Mouse (Mus musculus) heart, postnatal 0 days (tissue): ENCODE data around the gene Unc119b. TPM values are rescaled to one million over a fixed set of nuclear protein-coding genes. Genes with fewer than 3 reads are reported as not detected.
A peak's percentile ranks its signal among the peaks of the same experiment; 100 is the strongest.

Experiments used
- ATAC-seq: fragments of 200-750 bp; cut with Nextera tagmentation; 2 replicates; pipeline ENCODE4 v1.8.0; 2017; ENCODE audit warnings: low read depth, moderate number of reproducible peaks, moderate library complexity; ENCODE audit not compliant: insufficient read depth
- DNase-seq: peaks from one replicate; pipeline ENCODE4 v3.0.0-alpha.2; 2016; ENCODE audit warnings: low spot score
- H3K27ac ChIP-seq: fragments of 300-500 bp; sonication (generic); 2 replicates; pipeline ENCODE4 v1.5.1; 2014; ENCODE audit warnings: low read depth, mild to moderate bottlenecking
- H3K27me3 ChIP-seq: fragments of 300-500 bp; sonication (generic); 2 replicates; pipeline ENCODE4 v1.6.1; 2014; ENCODE audit warnings: low read length, mixed read lengths; ENCODE audit not compliant: control insufficient read depth, insufficient read depth
- H3K36me3 ChIP-seq: fragments of 300-500 bp; sonication (generic); replicated peaks from 2 replicates; pipeline ENCODE4 v1.6.1; 2014; ENCODE audit warnings: low read length, mixed read lengths; ENCODE audit not compliant: control insufficient read depth, insufficient read depth
- H3K4me1 ChIP-seq: fragments of 300-500 bp; sonication (generic); 2 replicates; pipeline ENCODE4 v1.6.1; 2014; ENCODE audit warnings: antibody characterized with exemption; ENCODE audit not compliant: control insufficient read depth, insufficient read depth
- H3K4me2 ChIP-seq: fragments of 300-500 bp; sonication (generic); 2 replicates; pipeline ENCODE4 v1.6.1; 2014; ENCODE audit warnings: low read depth, mild to moderate bottlenecking, low read length, moderate library complexity
- H3K4me3 ChIP-seq: fragments of 300-500 bp; sonication (generic); 2 replicates; pipeline ENCODE4 v1.5.1; 2014; ENCODE audit warnings: low read depth, low read length
- H3K9ac ChIP-seq: fragments of 300-500 bp; sonication (generic); replicated peaks from 2 replicates; pipeline ENCODE4 v1.6.1; 2014; ENCODE audit warnings: low read depth, low read length, mixed read lengths
- H3K9me3 ChIP-seq: fragments of 300-500 bp; sonication (generic); replicated peaks from 2 replicates; pipeline ENCODE4 v1.6.1; 2016; ENCODE audit warnings: low read length; ENCODE audit not compliant: control insufficient read depth
- CTCF ChIP-seq: IDR thresholded peaks from 2 replicates; pipeline ENCODE4 v1.5.1; 2016; ENCODE audit warnings: antibody characterized with exemption, control low read depth, low read depth
- EP300 ChIP-seq: IDR thresholded peaks from 2 replicates; pipeline ENCODE4 v1.6.1; 2016; ENCODE audit warnings: antibody characterized with exemption, low read depth
- WGBS: fragments of 180-500 bp; shearing (Covaris S2); extraction: QIAGEN DNeasy Blood & Tissue Kit; methylation state at CpG from one replicate; pipeline ENCODE4 v1.1.7; 2014; 5-methylcytosine and 5-hydroxymethylcytosine counted together
- polyA plus RNA-seq: library from polyadenylated mRNA; unstranded; fragments of >200 nt; fragmentation: Nextera tagmentation; extraction: Ambion mirVana; gene quantifications from 2 replicates; pipeline ENCODE4 v1.2.1, GENCODE M21; 2015
- total RNA-seq: library from RNA; depleted of rRNA; stranded (reverse); fragments of >200 nt; gene quantifications from 2 replicates; pipeline ENCODE4 v1.2.3, GENCODE M21; 2014; ENCODE audit warnings: low replicate concordance

Gene Unc119b
- total and polyA plus RNA-seq, 2 experiments from 2014 or later, result 11.7 to 25.9 TPM

DNA sequence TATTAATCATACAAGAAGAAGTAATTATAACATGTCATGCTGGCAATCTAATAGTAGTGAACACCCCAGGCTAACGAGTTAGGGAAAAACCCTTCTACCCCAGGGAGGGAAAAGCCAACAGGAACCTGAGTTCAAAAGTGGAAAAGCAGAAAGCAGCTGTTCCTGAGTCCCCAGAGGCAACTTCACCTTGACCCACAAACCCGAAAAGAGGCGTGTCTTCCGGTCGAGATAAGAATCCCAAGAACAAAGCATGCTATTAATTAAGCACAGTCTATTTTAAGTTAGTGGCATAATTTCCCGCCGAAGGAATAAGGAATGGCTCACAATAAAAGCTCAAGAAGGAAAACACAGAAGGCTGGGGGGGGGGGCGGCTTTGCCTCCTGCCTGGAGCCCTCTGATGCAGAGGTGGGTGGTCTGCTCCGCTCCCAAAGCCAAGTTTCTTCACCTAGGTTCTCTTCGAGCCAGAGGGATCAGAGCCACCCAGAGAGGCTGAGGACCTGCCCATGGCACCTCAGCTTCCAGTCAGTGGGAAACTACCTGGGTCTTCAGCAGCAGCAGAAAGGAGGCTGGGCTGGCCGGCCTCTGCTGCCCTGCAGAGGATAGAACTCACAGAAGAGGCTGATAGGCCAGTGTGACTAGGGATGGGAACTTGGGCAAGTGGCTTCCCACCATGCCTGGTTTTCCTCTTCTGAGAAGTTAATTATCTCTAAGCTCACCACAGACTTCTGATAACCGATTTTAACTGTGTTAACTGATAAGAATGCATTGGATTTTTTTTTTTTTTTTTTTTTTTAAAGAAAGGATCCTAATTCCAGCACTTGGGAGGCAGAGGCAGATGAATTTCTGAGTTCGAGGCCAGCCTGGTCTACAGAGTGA lies 26.5 kb upstream of the Unc119b start:
- TF ChIP-seq EP300 (peak; percentile 92), CTCF (no peak)
- Histone ChIP-seq H3K4me2 (peak overlapping the region; percentile 9; the same call in 1 of the 2 replicates), H3K36me3 (no peaks in the 10 kb centered on the region), H3K4me3 (no peak overlapping the region), H3K27ac (peak overlapping the region; percentile 82), H3K4me1 (peaks cover 18% of the 10 kb centered on the region; the same call in 1 of the 2 replicates), H3K9ac (0 out of 2 replicates have a peak overlapping the region, but pooled peaks have one; percentile 29), H3K9me3 (no peaks in the 10 kb centered on the region), H3K27me3 (no peaks in the 10 kb centered on the region)
- no peak for ATAC-seq
- WGBS, result 36% methylated on average over 13 of the region's 13 CpGs
- no peak for DNase-seq

DNA sequence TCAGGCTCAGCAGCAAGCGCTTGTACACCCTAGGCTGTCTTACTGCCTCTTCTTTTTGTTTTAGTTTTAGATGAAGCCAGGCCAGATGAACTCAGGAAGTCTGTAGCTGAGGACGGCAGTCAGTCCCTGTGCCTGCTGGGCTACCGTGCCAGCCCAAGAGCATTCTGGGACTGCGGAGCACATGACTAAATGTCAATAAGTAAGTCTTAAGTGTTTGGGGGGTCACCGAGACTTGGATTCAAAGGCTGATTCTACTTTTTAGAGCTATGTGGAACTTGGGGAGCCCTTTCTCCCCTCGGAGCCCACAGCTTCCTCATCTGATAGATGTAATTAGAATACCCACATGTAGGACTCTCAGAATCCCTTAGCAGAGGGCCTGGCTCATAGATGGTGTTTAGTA lies 25.9 kb upstream of the Unc119b start:
- H3K27me3 ChIP-seq, result no peaks in the 10 kb centered on the region
- H3K27ac ChIP-seq, result peak overlapping the region; percentile 82
- ATAC-seq, result no peak
- no peak overlapping the region for H3K4me2 ChIP-seq
- no peak for DNase-seq
- peaks cover 18% of the 10 kb centered on the region for H3K4me1 ChIP-seq
- no peak overlapping the region for H3K4me3 ChIP-seq
- H3K9ac ChIP-seq, result no peak overlapping the region
- TF ChIP-seq CTCF (no peak), EP300 (no peak)
- no peaks in the 10 kb centered on the region for H3K36me3 ChIP-seq
- no peaks in the 10 kb centered on the region for H3K9me3 ChIP-seq
- 73% methylated on average over 6 of the region's 6 CpGs for WGBS

GRCm38 (mm10) chr5:115159165-115159564 lies 24.4 kb upstream of the Unc119b start:
- Histone ChIP-seq H3K4me2 (peak overlapping the region; percentile 96), H3K27me3 (no peaks in the 10 kb centered on the region), H3K4me3 (peak overlapping the region; percentile 90), H3K9ac (peak overlapping the region; percentile 96), H3K9me3 (no peaks in the 10 kb centered on the region), H3K4me1 (peaks cover 33% of the 10 kb centered on the region), H3K36me3 (no peaks in the 10 kb centered on the region), H3K27ac (peak overlapping the region; percentile 96)
- TF ChIP-seq CTCF (no peak), EP300 (no peak)
- ATAC-seq (no peak), DNase-seq (no peak)
- WGBS, result 34% methylated on average over 12 of the region's 12 CpGs

GRCm38 (mm10) chr5:115158040-115158983 lies 23.5 kb upstream of the Unc119b start, which contains the start of gene Mlec:
Gene Mlec, minus strand, starts transcription at chr5:115158179.
- no peaks in the 10 kb centered on the region for H3K36me3 ChIP-seq
- H3K27ac ChIP-seq, result peak within 1 kb of the TSS; percentile 96
- ATAC-seq (peak; percentile 96), DNase-seq (peak; percentile 96)
- peaks cover 37% of the 10 kb centered on the region for H3K4me1 ChIP-seq
- H3K4me2 ChIP-seq, result peak within 1 kb of the TSS; percentile 96
- under 1% methylated on average over 71 of the region's 78 CpGs for WGBS
- peak within 1 kb of the TSS; percentile 96 for H3K9ac ChIP-seq
- H3K27me3 ChIP-seq, result no peaks in the 10 kb centered on the region
- TF ChIP-seq EP300, result peak; percentile 90
- TF ChIP-seq CTCF, result no peak
- no peaks in the 10 kb centered on the region for H3K9me3 ChIP-seq
- H3K4me3 ChIP-seq, result peak within 1 kb of the TSS; percentile 90

DNA sequence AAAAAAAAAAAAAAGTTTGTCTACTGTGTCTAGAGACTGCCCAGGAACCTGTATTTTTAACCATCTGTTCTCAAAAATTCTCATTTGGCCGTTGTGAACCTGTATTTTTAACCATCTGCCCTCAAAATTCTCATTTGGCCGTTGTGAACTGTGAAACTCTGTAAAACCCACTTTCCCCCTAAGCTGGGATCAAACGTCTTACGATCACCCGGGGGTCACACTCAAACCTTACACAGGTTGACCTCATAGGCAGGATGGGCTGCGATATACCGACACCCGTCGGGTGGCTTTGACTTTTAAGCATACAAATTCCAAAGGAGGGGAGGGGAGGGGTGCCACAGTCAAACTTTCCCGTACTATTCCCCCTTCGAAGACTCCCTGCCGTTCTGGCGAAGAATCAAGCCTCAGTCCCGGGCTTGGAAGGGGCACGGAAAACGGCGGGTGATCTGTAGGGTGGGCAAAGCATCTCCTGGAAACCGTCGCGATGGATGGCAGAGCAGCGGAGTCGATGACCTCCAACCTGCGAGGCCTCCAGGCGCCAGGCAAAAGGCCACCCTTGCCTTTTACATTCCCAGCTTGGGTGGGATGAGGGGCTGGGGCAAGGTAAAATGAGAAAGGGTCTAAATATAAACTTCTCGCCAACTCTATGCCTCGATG lies 22.3 kb upstream of the Unc119b start:
- TF ChIP-seq EP300, result no peak
- no peak for TF ChIP-seq CTCF
- H3K27ac ChIP-seq, result peak overlapping the region; percentile 96
- WGBS, result 2% methylated on average over 26 of the region's 26 CpGs
- no peaks in the 10 kb centered on the region for H3K27me3 ChIP-seq
- peaks cover 49% of the 10 kb centered on the region for H3K4me1 ChIP-seq
- H3K36me3 ChIP-seq, result no peaks in the 10 kb centered on the region
- H3K9me3 ChIP-seq, result no peaks in the 10 kb centered on the region
- H3K4me3 ChIP-seq, result peak overlapping the region; percentile 90
- ATAC-seq (no peak), DNase-seq (no peak)
- peak overlapping the region; percentile 96 for H3K9ac ChIP-seq
- H3K4me2 ChIP-seq, result peak overlapping the region; percentile 96
